Mouse (Mus musculus) liver, embryonic 14.5 days (tissue): ENCODE data around the gene Scd4.

Experiments used
- CTCF ChIP-seq: IDR thresholded peaks from 2 replicates; pipeline ENCODE4 v1.5.1; 2016; ENCODE audit warnings: antibody characterized with exemption, low read depth, control low read depth
- EP300 ChIP-seq: IDR thresholded peaks from 2 replicates; pipeline ENCODE4 v1.6.1; 2016; ENCODE audit warnings: antibody characterized with exemption, low read depth

GRCm38 (mm10) chr19:44307101-44307914, 25.6 kb upstream of the Scd4 start:
- TF ChIP-seq CTCF, result no peak
- no peak for TF ChIP-seq EP300
